Mouse (Mus musculus): ENCODE results near the gene Olfr985. TPM values are rescaled to one million over a fixed set of nuclear protein-coding genes. Genes with fewer than 3 reads are reported as not detected.

Olfr985 gene
- polyA plus RNA-seq, 1 experiment from 2014 or later = not detected

Other genes with a start within 250 kb of the Olfr985 start
- not detected in 2 replicates for gene Olfr229, start 222.8 kb downstream of the Olfr985 start, polyA plus RNA-seq (2016; fragmentation: Nextera tagmentation; extraction: Ambion mirVana)
- gene Olfr974, start 192.7 kb downstream of the Olfr985 start, polyA plus RNA-seq (2016; fragmentation: Nextera tagmentation; extraction: Ambion mirVana) = not detected in 2 replicates
- gene Olfr975, start 178.1 kb downstream of the Olfr985 start, polyA plus RNA-seq (2016; fragmentation: Nextera tagmentation; extraction: Ambion mirVana) = not detected in 2 replicates
- not detected in 2 replicates for gene Olfr976, start 169.1 kb downstream of the Olfr985 start, polyA plus RNA-seq (2016; fragmentation: Nextera tagmentation; extraction: Ambion mirVana)
- gene Olfr978, start 138.1 kb downstream of the Olfr985 start, polyA plus RNA-seq (2016; fragmentation: Nextera tagmentation; extraction: Ambion mirVana) = not detected in 2 replicates
- not detected in 2 replicates for gene Olfr979, start 126.7 kb downstream of the Olfr985 start, polyA plus RNA-seq (2016; fragmentation: Nextera tagmentation; extraction: Ambion mirVana)
- gene Olfr980, start 120.6 kb downstream of the Olfr985 start, polyA plus RNA-seq (2016; fragmentation: Nextera tagmentation; extraction: Ambion mirVana) = not detected in 2 replicates
- gene Olfr981, start 108.7 kb downstream of the Olfr985 start, polyA plus RNA-seq (2016; fragmentation: Nextera tagmentation; extraction: Ambion mirVana) = not detected in 2 replicates
- not detected in 2 replicates for gene Olfr982, start 56.4 kb downstream of the Olfr985 start, polyA plus RNA-seq (2016; fragmentation: Nextera tagmentation; extraction: Ambion mirVana)
- not detected in 2 replicates for gene Olfr983, start 36.6 kb downstream of the Olfr985 start, polyA plus RNA-seq (2016; fragmentation: Nextera tagmentation; extraction: Ambion mirVana)
- gene Olfr984, start 16.0 kb downstream of the Olfr985 start, polyA plus RNA-seq (2016; fragmentation: Nextera tagmentation; extraction: Ambion mirVana) = not detected in 2 replicates
- not detected in 2 replicates for gene Tmem225, start 17.9 kb upstream of the Olfr985 start, polyA plus RNA-seq (2016; fragmentation: Nextera tagmentation; extraction: Ambion mirVana)
- gene Olfr986, start 50.7 kb upstream of the Olfr985 start, polyA plus RNA-seq (2016; fragmentation: Nextera tagmentation; extraction: Ambion mirVana) = not detected in 2 replicates
- 4.6 and 5.9 TPM in 2 replicates for gene Zfp202, start 62.1 kb upstream of the Olfr985 start, polyA plus RNA-seq (2016; fragmentation: Nextera tagmentation; extraction: Ambion mirVana)
- gene Scn3b, start 139.0 kb upstream of the Olfr985 start, polyA plus RNA-seq (2016; fragmentation: Nextera tagmentation; extraction: Ambion mirVana) = 0.38 and 0.90 TPM in 2 replicates

Measured in heart, embryonic 10.5 days (tissue).